Mouse (Mus musculus) brain, embryonic 18.5 days (tissue): ENCODE data around the gene Slfn3.
A peak's percentile ranks its signal among the peaks of the same experiment; 100 is the strongest.
"Not testable (repeated sequence)": the region's sequence is repeated elsewhere in the genome, so short reads cannot be mapped to it uniquely, and the experiment has no call there.

Source experiments
- DNase-seq: peaks from one replicate; pipeline ENCODE4 v3.0.0-alpha.2; 2012; ENCODE audit warnings: low read depth, low spot score

Slfn3 gene

GRCm38 (mm10) chr11:83191134-83191893, at the start of gene Slfn3:
Slfn3 (plus strand) TSS chr11:83191330.
- no peak for DNase-seq

GRCm38 (mm10) chr11:83148939-83149338, 42.2 kb upstream of the Slfn3 start:
- not testable (repeated sequence) for DNase-seq

GRCm38 (mm10) chr11:83174948-83175539, 16.1 kb upstream of the Slfn3 start, which contains the start of gene Slfn4:
Slfn4 (plus strand) TSS chr11:83175186.
- DNase-seq, result no peak

GRCm38 (mm10) chr11:83192001-83192400, 871 bp downstream of the Slfn3 start:
- peak; percentile 16 for DNase-seq

GRCm38 (mm10) chr11:83205002-83205401, 13.9 kb downstream of the Slfn3 start:
- no peak for DNase-seq

- DNase-seq, result no peak
Measured at GRCm38 (mm10) chr11:83216119-83216518, 25.0 kb downstream of the Slfn3 start.

- no peak for DNase-seq
Measured at GRCm38 (mm10) chr11:83221328-83221877, 30.3 kb downstream of the Slfn3 start.

GRCm38 (mm10) chr11:83223367-83223766, 32.2 kb downstream of the Slfn3 start:
- no peak for DNase-seq

- DNase-seq, result not testable (repeated sequence)
Measured at GRCm38 (mm10) chr11:83223793-83224192, 32.7 kb downstream of the Slfn3 start.

- DNase-seq, result no peak
Measured at GRCm38 (mm10) chr11:83224217-83224616, 33.1 kb downstream of the Slfn3 start.

GRCm38 (mm10) chr11:83224750-83225149, 33.6 kb downstream of the Slfn3 start:
- DNase-seq, result no peak

GRCm38 (mm10) chr11:83225371-83225960, 34.3 kb downstream of the Slfn3 start:
- DNase-seq, result no peak

GRCm38 (mm10) chr11:83227926-83228723, 37.0 kb downstream of the Slfn3 start:
- no peak for DNase-seq

- no peak for DNase-seq
Measured at GRCm38 (mm10) chr11:83230966-83231365, 39.8 kb downstream of the Slfn3 start.

- not testable (repeated sequence) for DNase-seq
Measured at GRCm38 (mm10) chr11:83233621-83234020, 42.5 kb downstream of the Slfn3 start.

GRCm38 (mm10) chr11:83237390-83237789, 46.3 kb downstream of the Slfn3 start:
- not testable (repeated sequence) for DNase-seq

- no peak for DNase-seq
Measured at GRCm38 (mm10) chr11:83238389-83238788, 47.3 kb downstream of the Slfn3 start.

GRCm38 (mm10) chr11:83239811-83240210, 48.7 kb downstream of the Slfn3 start:
- DNase-seq, result no peak

GRCm38 (mm10) chr11:83257211-83257610, 66.1 kb downstream of the Slfn3 start:
- not testable (repeated sequence) for DNase-seq

GRCm38 (mm10) chr11:83262673-83263072, 71.5 kb downstream of the Slfn3 start:
- no peak for DNase-seq

- DNase-seq, result no peak
Measured at GRCm38 (mm10) chr11:83263146-83263545, 72.0 kb downstream of the Slfn3 start.
